Mouse (Mus musculus): ENCODE data around the gene Ctcfl.
"Not testable (repeated sequence)": the region's sequence is repeated elsewhere in the genome, so short reads cannot be mapped to it uniquely, and the experiment has no call there.

Gene Ctcfl

DNA sequence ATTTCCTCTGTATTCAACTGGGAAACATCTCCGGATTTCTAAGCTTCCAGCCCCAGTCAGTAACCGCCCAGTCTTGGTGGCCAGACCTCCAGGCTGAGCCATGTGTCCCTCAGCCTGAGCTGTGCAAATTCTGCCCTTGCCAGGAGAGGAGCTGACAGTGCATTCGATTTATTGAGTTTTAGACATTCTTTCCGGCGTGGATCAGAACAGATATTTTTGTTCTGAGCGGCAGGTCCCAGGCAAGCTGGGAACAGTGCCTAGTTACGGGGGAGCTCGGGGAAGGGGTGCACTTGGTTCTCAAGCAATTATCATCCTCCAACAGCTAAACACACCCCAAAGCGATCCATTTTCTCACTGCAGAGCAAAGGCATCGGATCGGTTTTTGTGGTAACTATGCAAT is 24.3 kb upstream of the Ctcfl start:
- DNase-seq (ENCODE audit: low read depth) = no peak

DNA sequence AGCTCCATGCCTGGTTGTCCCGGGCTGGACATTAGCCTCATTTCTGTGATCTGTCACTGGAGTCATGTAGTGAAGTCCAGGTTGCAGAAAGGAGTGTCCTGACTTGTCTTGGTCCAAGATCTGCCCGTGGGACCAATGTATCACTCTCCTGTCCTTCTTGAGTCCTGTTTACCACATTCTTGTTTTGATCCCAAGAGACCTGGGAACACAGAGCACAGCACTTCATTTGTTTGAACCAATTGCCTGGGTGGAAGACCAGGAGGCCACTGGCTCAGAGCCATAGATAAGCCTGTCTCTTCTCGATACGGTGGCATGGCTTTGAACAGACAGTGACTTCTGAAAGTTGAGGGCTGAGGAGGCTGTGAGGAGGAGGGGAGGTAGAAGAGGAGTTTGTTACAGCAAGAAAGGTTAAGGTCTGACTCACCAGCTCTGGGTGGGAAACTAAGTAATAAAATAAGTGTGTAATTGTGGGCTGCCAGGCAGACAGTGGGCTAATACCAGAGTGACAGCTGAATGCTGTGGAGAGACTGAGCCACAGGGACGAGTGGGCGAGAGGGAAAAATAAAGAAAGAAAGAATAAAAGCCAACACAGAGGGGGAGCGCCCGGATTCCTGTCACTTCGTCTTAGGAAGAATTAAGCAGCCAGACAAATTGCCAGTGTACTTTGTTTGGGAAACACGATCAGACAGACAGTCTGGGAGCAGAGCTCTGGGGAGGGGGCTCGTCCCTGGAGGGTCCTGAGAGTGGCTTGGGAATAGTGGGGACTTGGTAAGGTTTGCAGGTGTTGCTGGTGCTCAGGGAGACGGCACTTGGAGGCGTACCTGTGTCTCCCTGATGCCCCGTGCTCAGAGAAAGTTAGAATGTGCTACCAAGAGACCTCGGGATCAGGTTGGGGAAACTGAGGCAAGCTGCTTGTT is 19.3 kb upstream of the Ctcfl start:
- DNase-seq (ENCODE audit: low read depth) = no peak

DNA sequence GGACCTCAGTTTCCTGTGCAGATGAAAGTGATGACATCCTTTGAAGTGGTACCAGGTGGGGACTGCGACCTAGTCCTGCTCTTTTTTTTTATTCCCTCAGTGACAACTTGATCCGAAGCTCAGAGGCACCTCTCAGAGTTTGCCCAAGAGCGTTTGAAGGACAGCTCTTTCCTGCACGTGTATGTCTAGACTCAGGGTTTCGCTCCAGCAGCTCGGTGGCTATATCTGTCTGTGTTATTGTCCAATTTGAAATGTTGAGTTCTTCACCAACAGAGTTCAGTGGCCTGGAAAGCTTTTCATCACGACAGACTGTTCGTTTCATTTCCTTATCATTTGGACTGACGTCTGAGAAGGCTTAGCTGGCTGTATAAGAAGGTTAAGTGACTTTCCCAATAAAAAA is 15.4 kb upstream of the Ctcfl start:
- no peak for DNase-seq (ENCODE audit: low read depth)

- DNase-seq (ENCODE audit: low read depth) = no peak
Observed at GRCm38 (mm10) chr2:173132794-173133300, 13.5 kb upstream of the Ctcfl start.

GRCm38 (mm10) chr2:173132262-173132661 is 12.9 kb upstream of the Ctcfl start:
- no peak for DNase-seq (ENCODE audit: low read depth)

DNA sequence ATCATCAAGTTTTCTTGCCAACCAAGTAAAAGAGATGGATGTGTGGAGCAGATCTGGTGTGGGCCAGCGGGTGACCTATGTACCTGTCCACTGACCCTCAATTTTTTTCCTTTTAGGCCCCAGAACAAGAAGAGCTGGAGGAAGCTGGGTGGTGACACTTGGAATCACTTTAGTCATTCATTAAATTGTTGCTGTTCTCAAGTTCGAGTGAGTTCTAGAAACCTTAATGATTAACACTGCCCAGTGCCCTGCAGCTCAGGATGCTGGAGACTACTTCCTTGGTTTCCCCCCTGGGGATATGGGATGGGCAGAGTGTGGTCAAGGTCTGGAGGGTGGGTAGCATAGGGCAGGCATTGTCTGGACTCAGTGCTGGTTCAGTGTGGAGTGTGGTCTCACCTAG is 9.8 kb upstream of the Ctcfl start:
- no peak for DNase-seq (ENCODE audit: low read depth)

DNA sequence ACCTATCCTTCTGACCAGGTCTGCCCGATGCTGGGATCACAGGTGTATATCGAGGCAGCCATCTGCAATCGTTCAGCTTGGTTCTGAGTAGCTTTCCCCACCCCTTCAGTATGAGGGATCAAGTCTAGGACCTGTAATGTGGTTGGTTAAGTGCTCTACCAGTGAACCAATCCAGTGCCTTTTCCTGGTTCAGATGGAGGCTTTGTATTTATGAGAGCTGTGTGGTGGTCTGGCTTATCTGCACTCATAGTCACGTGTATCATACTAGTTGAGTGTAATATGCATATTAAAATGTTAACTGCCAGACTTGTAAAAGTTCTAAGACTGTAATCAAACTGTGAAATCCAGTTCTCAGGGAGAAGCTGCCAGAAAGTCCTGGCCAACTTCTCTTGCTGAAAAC is 7.1 kb upstream of the Ctcfl start:
- no peak for DNase-seq (ENCODE audit: low read depth)

- DNase-seq (ENCODE audit: low read depth) = no peak
Observed at GRCm38 (mm10) chr2:173124022-173124735, 4.9 kb upstream of the Ctcfl start.

DNA sequence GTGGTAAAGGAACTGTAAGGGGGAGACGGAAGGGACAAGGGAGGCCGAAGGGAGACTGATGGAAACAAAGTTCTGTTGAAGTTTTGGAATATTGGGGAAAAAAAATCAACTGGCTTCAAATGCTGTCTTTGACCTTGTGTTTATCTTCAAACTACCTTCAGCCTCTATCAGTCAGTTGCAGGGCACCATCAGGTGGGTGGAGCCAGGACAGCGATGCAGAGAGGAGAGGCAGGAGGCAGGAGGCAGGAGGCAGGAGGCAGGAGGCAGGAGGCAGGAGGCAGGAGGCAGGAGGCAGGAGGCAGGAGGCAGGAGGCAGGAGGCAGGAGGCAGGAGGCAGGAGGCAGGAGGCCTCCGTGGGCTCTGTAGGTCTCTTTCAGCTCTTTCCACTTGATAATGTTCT is 792 bp upstream of the Ctcfl start:
- DNase-seq (ENCODE audit: low read depth) = not testable (repeated sequence)

GRCm38 (mm10) chr2:173113796-173114195 is 5.5 kb downstream of the Ctcfl start:
- not testable (repeated sequence) for DNase-seq (ENCODE audit: low read depth)

- DNase-seq (ENCODE audit: low read depth) = no peak
Observed at GRCm38 (mm10) chr2:173110571-173110970, 8.8 kb downstream of the Ctcfl start.

DNA sequence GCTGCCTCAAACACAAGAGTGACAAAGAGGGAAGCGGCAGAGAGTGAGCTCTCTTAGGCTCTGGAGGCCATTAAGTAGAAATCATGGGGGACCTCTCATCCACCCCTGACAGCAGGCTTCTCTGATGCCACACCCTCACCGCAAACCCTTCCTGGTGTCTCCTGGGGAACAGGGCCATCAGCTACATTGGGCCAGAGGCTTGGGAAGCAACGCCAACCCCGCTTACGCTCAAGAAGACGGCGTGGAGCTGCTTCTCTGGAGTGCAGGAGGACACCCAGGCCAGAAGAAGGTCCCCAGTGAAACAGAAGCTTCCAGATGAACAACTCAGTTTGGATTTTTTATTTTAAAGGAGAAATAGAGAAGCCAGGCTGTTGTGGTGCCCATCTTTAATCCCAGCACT is 9.8 kb downstream of the Ctcfl start:
- DNase-seq (ENCODE audit: low read depth) = no peak

DNA sequence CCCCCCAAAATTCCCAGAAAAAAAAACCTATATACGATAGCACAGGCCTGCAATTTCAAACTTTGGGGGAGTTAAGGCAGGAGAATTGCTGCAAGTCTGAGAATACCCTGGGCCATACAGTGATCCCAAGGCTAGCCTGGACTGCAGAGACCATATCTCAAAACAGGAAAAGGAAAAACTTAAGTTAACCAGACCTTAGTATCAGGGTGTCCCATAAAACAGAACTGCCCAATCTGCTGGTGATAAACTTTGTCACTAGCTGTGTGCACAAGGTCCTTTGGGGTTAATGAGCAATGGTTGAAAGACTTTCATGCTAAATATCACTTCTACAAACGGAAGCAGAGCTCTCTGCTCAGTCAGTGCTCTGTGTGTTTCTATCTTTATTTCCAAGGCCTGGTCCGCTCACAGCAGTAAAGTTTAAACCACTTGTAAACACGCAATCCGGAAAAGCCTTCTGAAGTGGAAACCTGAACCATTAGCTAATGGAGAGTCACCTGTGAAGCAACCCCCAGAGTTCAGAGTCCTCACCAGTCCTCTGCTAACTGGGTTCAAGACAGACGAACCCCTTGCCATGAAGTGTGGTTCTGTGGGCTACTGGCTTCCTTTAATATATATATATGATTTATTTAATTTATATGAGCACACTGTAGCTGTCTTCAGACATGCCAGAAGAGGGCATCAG is 10.7 kb downstream of the Ctcfl start:
- DNase-seq (ENCODE audit: low read depth) = no peak

DNA sequence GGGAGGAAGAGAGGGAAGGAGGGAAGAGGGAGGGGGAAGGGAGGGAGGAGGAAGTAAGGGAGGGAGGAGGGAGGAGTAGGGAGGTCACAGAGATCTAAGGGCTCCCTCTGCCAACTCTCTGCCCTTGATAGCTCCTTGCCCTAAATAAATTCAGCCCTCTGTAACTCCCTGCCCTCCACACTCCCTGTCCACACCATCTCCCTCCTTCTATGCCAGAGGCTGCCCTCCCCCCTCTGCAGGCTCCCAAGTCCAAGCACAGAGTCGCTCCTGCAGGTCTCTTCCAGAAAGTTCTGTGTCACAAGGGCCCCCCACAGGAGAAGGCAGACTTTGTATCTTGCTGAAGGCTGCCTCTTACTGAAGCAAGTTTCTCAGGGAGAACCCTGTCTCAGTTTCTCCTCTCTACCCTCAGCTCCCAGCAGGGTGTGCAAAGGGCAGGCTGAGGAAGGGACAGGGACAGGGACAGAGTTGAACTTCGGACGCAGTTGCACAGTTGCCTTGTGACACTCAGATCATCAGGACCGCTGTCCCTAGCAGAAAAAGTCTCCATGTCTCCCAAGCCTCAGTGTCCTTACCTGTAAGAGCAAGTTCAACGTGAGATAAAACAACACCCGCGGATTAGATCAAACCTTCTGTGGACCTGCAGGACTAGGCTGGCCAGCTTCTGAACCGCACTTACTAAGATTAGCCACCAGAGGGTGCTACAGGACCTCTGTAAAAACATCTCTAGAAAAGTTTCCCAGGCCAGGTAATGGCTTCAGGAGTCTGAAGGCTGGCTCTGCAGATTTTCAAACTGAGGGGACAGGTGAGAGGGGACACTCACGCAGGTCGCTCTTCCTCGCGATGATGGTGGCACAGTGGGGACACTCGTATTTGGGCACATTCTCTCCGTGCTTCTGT is 12.2 kb downstream of the Ctcfl start:
- peak; percentile 50 for DNase-seq (ENCODE audit: low read depth)

DNA sequence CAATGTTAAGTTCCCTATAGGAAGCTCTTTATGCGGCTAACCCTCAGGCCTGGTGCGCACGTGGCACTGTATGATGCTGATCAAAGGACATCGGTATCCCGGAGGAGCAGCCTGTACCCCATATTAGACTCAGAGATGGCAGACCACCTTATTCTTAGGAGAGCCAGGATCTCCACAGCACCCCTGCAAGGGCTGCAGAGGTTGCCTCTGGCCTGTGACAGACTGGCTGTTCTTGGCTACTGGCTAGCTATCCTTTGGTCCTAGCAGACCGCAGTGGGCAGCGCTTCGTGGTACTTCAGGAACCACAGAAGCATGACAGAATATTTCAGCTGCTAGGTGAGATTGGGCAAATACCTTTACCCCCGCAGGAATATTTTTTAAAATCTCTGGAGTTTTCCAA is 12.9 kb downstream of the Ctcfl start:
- no peak for DNase-seq (ENCODE audit: low read depth)

DNA sequence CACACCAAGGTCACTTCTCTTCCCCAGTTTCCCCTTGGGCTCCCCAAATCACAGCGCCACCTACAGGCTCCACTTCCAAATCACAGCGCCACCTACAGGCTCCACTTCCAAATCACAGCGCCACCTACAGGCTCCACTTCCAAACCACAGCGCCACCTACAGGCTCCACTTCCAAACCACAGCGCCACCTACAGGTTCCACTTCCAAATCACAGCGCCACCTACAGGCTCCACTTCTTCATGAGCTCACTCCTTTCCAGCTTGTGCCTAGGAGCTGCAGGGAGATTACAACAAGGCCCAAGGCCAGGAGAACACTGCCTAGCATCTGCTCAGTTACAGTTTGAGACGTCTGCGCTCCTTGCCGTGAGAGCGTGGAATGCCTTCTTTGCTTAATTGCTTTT is 22.0 kb downstream of the Ctcfl start:
- DNase-seq (ENCODE audit: low read depth) = not testable (repeated sequence)

GRCm38 (mm10) chr2:173089437-173089836 is 29.9 kb downstream of the Ctcfl start:
- DNase-seq (ENCODE audit: low read depth) = peak; percentile 85

DNA sequence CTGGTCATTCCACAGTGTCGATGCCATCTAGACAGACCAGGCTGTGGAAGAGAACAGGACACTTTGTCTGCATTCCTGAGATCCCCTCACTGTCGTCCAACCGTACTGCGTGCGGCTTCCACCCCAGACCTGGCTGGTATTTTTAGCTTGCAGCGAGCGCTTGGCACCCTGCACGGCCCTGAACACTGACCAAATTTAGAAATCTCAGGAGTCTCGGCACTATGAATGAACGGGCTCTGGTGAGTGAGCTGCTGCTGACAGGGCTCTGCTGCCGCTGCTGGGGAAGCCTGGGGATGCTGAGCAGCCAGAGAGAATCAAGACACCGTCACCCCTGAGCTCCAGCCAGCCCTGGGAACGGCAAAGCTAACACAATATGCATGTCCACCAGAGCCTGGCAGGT is 31.9 kb downstream of the Ctcfl start:
- no peak for DNase-seq (ENCODE audit: low read depth)

DNA sequence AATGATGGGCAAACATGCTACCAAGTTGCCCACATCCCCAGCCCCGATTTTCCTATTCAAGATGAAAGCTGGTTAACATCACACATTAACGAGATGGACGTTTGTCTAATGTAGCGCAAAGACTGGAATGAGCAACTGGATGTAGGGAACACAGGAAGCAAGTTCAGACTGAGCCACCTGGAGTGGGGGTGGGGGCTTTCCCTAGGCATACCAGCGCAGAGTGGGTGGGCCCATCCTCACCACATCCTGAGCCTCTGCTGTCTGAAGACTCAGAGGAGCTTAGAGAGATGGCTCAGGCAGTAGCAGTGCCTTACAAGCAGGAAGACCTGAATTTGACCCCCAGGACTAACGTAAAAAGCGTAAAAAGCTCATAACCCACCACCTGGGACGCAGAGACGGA is 33.6 kb downstream of the Ctcfl start:
- DNase-seq (ENCODE audit: low read depth) = no peak

DNA sequence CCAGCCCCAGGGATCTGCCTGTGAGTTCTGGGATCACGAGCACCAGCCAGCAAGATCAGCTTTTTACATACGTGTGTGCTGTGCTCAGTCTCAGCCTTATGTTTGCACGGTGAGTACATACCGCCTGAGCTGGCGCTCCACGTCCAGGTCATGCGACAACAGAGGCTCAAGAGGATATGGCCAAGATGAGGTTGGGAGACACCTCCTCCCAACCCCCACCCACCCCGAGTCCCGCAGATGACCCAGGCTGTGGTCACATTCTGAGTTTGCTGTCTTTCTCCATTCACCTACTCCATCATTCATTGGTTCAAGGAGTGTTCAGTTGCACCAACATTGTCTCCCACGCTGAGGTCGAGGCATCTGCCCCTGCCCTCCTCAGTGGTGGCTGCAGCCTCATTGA is 34.5 kb downstream of the Ctcfl start:
- DNase-seq (ENCODE audit: low read depth) = no peak

GRCm38 (mm10) chr2:173083712-173084475 is 35.4 kb downstream of the Ctcfl start:
- peak; percentile 81 for DNase-seq (ENCODE audit: low read depth)

Measured in c-Kit-positive CD71-negative TER-119-negative erythroid progenitor cells, embryonic 14.5 days (primary cell).